Mouse (Mus musculus) mouse trophoblast stem cell (cell line): Measurements from ENCODE around the gene Fscn2.

Experiments used
- in situ Hi-C, 2 experiments: fragments of 300-500 bp; cut with MseI, MboI; formaldehyde crosslinking; loops; 2 replicates in 1 of 2; 3 replicates in 1 of 2; pipeline ENCODE4 v1.15.1; 2025

Fscn2 gene

DNA sequence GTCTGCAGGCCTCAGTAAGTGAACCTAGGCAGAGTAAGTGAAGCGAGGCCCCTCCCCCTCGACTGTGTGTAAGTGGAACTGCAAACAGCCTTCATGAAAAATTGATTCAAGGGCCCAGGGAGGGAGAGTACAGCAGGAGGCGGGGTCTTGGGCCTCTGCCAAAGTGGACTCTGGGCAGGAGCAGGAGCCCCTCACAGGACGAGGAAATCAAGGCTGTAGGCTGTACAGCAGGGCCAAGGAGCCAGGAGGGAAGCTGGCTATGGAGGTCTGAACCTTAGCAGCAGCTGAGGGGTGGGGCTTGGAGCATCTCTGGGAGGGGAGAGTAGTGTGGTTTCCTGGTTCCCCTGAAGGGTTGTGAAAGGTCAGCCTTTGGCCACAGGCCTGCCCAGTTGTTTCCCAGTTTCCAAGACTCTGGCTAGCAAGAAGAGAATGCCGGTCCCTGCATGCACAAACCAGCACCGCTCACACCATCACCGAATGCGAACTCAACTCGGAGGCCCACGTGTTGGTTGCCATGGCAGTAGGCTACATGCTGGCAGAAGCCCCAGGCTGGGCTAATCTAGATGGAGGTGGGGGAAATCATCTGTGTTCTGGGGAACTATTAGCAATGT, 3.4 kb upstream of the Fscn2 start:
- in situ Hi-C loops: no loop called here

DNA sequence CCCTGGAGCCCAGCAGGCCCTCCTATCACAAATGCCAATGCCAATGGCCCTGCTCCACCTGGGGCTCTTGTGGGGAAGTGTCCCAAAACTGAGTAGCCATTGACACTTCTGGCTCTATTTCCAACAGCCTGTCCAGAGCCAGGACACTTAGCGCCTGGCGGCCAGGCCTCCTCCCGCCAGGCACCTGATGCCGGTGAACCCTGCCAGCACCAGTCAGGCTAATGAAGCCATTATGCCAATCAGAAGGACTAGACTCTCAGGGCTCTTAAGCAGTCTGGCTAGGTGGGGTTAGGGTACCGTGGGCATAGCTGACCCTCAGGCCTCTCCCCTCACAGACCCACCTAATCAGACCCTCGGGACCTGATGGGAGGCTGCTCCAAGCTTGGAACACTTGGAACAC, 1.9 kb upstream of the Fscn2 start:
- in situ Hi-C loops: no loop called here

GRCm38 (mm10) chr11:120360062-120360461, 1.3 kb upstream of the Fscn2 start:
- in situ Hi-C loops: no loop called here

DNA sequence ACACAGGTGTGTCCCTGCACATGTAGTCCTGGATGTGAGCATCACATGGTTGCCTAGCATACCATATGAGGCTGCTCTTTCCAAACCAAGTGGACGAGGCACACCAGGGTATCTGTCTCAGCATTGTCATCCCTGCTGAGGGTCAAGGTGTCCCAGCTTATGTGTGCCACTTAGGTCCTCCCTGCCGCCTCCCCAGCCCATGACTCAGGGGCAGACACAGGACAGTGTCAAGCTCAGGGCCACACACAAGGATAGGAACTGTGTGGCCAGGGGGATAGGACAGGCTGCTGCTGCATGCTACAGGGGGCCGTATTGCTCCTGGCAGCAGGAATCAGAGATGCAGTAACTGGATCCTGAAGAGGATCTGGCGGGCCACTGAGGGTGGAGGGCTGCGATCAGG, 579 bp upstream of the Fscn2 start:
- in situ Hi-C loops: no loop called here

DNA sequence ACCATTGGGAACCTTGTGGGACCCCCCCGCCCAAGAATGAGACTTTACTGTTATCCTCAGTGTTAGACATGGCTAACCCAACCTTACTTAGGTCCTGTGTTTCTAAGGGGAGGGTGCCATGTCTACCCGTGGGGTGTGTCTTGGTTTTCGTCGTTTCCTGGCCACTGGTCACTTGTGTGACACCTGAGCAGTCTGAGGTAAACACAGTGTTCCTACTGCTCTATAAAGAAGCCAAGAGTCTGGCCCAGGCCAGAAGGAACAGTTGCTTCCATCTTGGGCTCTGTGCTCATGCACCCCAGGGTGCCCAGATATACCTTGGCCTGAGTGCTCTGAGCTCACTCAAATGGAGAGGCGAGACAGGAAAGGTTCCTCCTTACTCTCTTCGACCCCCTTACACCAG, 1.6 kb downstream of the Fscn2 start:
- in situ Hi-C loops: no loop called here

DNA sequence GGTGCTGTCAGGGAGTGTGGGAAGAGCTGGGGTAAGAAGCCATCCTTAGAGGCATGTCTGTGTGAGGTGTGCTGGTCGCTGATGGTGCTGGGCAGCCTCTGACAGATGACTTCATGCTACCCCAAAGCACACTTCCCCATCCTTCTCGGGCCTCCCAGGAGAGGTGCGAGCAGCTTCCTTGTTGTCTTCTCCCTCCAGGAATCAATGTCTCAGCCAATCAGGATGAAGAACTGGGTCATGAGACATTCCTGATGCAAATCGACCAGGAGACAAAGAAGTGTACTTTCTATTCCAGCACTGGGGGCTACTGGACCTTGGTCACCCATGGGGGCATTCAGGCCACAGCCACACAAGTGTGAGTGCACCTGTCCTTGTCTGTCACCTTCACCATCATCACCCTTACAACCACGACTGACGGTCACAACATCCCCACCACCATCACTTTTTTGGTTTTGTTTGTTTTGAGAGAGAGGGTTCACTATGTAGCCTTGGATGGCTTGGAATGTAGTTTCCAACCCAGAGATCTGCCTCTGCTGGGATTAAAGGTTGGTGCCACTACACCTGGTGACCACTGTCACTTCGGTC, 5.2 kb downstream of the Fscn2 start:
- in situ Hi-C loops: no loop called here

GRCm38 (mm10) chr11:120369656-120370055, 8.3 kb downstream of the Fscn2 start:
- in situ Hi-C loops: no loop called here

- in situ Hi-C loops: no loop called here
These were observed 11.7 kb downstream of the Fscn2 start for GRCm38 (mm10) chr11:120373025-120373424.

DNA sequence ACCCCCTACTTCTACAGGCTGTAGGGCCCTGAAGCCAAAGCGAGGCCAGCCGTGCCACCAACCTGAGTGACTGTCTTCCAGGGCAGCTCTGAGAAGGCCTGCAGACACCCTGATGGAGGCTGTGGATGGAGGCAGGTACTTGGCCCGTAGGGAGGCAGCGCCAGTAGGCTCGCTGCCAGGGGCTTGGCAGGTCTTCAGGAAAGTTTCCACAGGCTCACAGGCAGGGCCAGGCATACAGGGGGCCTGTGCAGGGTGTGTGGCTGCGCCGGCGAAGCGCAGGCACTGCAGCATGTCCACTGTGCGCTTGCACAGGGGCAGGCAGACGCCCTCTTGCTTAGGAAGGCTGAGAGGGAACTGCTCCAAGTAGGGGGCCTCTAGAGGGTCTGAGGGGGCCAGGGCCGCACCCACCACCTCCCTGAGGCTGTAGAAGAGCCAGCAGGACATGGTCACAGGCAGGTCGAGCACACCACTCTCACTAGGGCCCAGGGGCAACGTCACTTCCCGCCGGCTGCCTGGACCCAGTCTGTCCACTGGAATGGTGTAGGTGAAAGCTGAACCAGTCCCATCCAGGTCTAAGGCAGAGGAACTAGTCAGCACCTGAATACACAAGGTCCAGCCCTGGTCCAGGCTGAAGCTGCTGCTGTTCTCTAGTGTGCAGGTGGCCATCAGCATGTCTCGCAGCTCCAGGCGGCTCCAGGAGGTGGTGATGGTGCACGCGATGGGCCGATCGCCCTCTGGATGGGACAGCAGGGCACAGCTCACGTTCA, 12.7 kb downstream of the Fscn2 start:
- in situ Hi-C loops: no loop called here

- in situ Hi-C loops: no loop called here
These were observed 14.0 kb downstream of the Fscn2 start for GRCm38 (mm10) chr11:120375324-120375723.

DNA sequence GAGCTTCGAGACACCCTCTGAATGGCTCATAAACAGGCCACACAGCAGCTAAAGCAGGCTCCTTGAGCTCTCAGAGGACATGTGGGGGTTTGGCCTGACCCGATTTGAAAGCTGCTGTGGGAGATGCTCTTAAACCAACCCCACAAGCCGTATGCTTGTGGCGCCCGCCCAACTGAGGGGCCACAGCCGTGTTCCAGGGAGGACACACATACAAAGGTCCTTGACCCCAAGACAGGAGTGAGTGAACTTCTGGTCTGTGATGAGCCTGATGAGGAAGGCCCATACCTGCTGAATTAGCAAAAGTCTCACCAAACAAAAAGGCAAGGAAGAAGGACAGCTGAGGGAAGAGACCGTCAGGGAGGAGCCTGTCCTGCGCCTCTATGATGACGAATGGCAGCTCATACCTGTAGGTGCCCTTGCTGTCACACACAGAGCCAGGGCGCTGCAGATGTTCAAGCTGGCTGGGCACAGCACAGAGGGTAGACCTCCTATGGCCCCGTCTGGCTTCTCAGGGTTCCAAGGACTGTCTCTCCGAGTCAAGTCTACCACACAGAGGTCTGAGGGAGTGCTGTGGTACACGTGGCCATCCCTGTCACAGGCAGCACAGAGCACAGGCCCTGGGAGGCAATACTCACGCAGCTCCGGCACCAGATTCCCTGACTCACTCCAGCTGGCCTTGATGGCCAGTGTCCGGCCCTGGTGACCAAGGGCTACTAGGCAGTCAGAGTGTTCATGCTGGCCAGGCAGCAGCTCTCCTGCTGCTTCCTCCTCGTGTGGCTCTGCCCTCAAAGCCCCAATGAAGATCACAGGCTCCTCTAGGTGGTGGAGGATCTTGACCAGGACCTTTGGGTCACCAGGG, 15.2 kb downstream of the Fscn2 start:
- in situ Hi-C loops: no loop called here

- in situ Hi-C loops: no loop called here
These were observed 16.0 kb downstream of the Fscn2 start for GRCm38 (mm10) chr11:120377337-120377736.

DNA sequence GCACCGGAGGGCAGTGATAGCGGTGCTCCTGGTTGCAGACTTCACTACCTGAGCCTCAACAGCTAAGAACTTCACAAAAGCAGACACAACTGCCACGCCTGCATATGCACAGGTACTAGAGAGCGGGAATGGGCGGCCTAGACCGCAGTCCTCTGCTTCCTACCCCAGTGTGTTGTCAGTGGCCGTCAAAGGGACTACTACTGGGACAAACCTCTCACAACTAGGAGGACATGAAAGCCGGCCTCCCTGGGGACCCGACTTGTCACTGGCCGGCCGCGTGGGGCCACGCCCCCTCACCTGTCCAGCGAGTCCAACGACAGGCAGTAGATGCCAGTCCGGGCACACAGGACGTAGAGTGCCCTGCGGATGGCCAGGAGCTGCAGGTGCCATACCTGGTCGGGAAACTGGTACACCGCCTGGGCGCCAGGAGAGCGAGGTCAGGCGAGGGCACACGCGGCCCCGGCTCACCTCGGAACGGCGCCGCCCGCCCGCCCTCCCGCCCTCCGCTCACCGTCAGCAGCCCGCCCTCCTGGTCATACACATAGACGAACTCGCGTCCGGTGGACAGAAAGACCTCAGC, 16.8 kb downstream of the Fscn2 start:
- in situ Hi-C loops: no loop called here

- in situ Hi-C loops: no loop called here
These were observed 17.5 kb downstream of the Fscn2 start, which contains the start of gene Faap100 for GRCm38 (mm10) chr11:120378611-120379540. Gene Faap100, minus strand, starts transcription at chr11:120378764.

- in situ Hi-C loops: no loop called here
These were observed 18.9 kb downstream of the Fscn2 start for GRCm38 (mm10) chr11:120380271-120380670.

DNA sequence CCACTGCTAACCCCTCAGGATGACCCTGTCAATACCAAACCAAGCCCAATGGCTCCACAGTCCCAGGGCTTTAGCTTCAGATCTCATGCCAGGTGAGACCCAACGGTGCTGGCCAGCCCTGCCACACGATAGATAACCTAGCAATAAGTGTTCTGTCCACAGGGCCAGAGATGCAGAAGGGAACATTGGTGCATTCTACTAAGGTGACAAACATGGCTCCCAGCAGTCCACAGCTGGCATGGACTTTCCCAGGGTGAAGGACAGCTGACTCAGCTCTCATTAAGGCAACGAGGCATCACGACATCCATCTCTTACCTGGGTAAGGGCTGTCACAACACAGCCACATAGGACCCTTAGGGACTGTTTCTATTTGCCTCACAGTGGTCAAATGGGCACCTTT, 19.8 kb downstream of the Fscn2 start:
- in situ Hi-C loops: no loop called here

GRCm38 (mm10) chr11:120382509-120382908, 21.2 kb downstream of the Fscn2 start:
- in situ Hi-C loops: no loop called here

GRCm38 (mm10) chr11:120386632-120387031, 25.3 kb downstream of the Fscn2 start:
- in situ Hi-C loops: no loop called here

- in situ Hi-C loops: no loop called here
These were observed 25.8 kb downstream of the Fscn2 start for GRCm38 (mm10) chr11:120387157-120387556.

GRCm38 (mm10) chr11:120388580-120388979, 27.2 kb downstream of the Fscn2 start:
- in situ Hi-C loops: no loop called here

GRCm38 (mm10) chr11:120395661-120396060, 34.3 kb downstream of the Fscn2 start:
- in situ Hi-C loops: no loop called here
